Mouse (Mus musculus): ENCODE measurements around the gene Tspan11. TPM values are rescaled to one million over a fixed set of nuclear protein-coding genes. Genes with fewer than 3 reads are reported as not detected.

Gene Tspan11
- polyA plus RNA-seq (2015; fragmentation: Nextera tagmentation; extraction: Ambion mirVana), result 3.2 and 4.2 TPM in 2 replicates

GRCm38 (mm10) chr6:127887511-127888421, at the start of gene Tspan11:
Tspan11 (plus strand) TSS chr6:127887589.
- Histone ChIP-seq H3K9ac (ENCODE audit: low read depth, low read length) (peak within 1 kb of the TSS; percentile 80), H3K4me1 (ENCODE audit: control insufficient read depth, insufficient read depth, low read depth, low read length) (peaks cover 24% of the 10 kb centered on the region), H3K27me3 (replicated peaks; ENCODE audit: control insufficient read depth, insufficient read depth, low read length) (no peaks in the 10 kb centered on the region; the same call in 1 of the 2 replicates), H3K9me3 (ENCODE audit: control insufficient read depth, low read length) (no peaks in the 10 kb centered on the region), H3K27ac (ENCODE audit: low read depth, low read length) (peak within 1 kb of the TSS; percentile 66), H3K4me3 (ENCODE audit: low read length) (peak within 1 kb of the TSS; percentile 55), H3K36me3 (ENCODE audit: control insufficient read depth, insufficient read depth, low read length) (no peaks in the 10 kb centered on the region), H3K4me2 (ENCODE audit: low read length) (peak within 1 kb of the TSS; percentile 90)
- ATAC-seq, result peak; percentile 88
- WGBS, result 1% methylated on average over 34 of the region's 36 CpGs

GRCm38 (mm10) chr6:127837910-127838309, 49.5 kb upstream of the Tspan11 start:
- no peak overlapping the region for H3K4me2 ChIP-seq (ENCODE audit: low read length)
- no peaks in the 10 kb centered on the region for H3K36me3 ChIP-seq (ENCODE audit: control insufficient read depth, insufficient read depth, low read length)
- no peaks in the 10 kb centered on the region for H3K27me3 ChIP-seq (replicated peaks; ENCODE audit: control insufficient read depth, insufficient read depth, low read length)
- no peak overlapping the region for H3K27ac ChIP-seq (ENCODE audit: low read depth, low read length)
- no peak overlapping the region for H3K9ac ChIP-seq (ENCODE audit: low read depth, low read length)
- WGBS, result 94% methylated on average over 4 of the region's 4 CpGs
- no peak overlapping the region for H3K4me3 ChIP-seq (ENCODE audit: low read length)
- no peak for ATAC-seq
- no peaks in the 10 kb centered on the region for H3K4me1 ChIP-seq (ENCODE audit: control insufficient read depth, insufficient read depth, low read depth, low read length)
- H3K9me3 ChIP-seq (ENCODE audit: control insufficient read depth, low read length), result no peaks in the 10 kb centered on the region; the same call in 1 of the 2 replicates

- no peak overlapping the region for H3K4me3 ChIP-seq (ENCODE audit: low read length)
- H3K9me3 ChIP-seq (ENCODE audit: control insufficient read depth, low read length), result no peaks in the 10 kb centered on the region; the same call in 1 of the 2 replicates
- ATAC-seq, result no peak
- no peak overlapping the region for H3K27ac ChIP-seq (ENCODE audit: low read depth, low read length)
- no peaks in the 10 kb centered on the region for H3K4me1 ChIP-seq (ENCODE audit: control insufficient read depth, insufficient read depth, low read depth, low read length)
- H3K4me2 ChIP-seq (ENCODE audit: low read length), result no peak overlapping the region
- WGBS, result 74% methylated on average over 2 of the region's 2 CpGs
- no peaks in the 10 kb centered on the region for H3K27me3 ChIP-seq (replicated peaks; ENCODE audit: control insufficient read depth, insufficient read depth, low read length)
- no peaks in the 10 kb centered on the region for H3K36me3 ChIP-seq (ENCODE audit: control insufficient read depth, insufficient read depth, low read length)
- H3K9ac ChIP-seq (ENCODE audit: low read depth, low read length), result no peak overlapping the region
Measured at GRCm38 (mm10) chr6:127839538-127839937, 47.9 kb upstream of the Tspan11 start.

- Histone ChIP-seq H3K4me1 (ENCODE audit: control insufficient read depth, insufficient read depth, low read depth, low read length) (no peaks in the 10 kb centered on the region), H3K9me3 (ENCODE audit: control insufficient read depth, low read length) (no peaks in the 10 kb centered on the region; the same call in 1 of the 2 replicates), H3K4me3 (ENCODE audit: low read length) (no peak overlapping the region), H3K4me2 (ENCODE audit: low read length) (no peak overlapping the region), H3K36me3 (ENCODE audit: control insufficient read depth, insufficient read depth, low read length) (no peaks in the 10 kb centered on the region), H3K9ac (ENCODE audit: low read depth, low read length) (no peak overlapping the region), H3K27me3 (replicated peaks; ENCODE audit: control insufficient read depth, insufficient read depth, low read length) (no peaks in the 10 kb centered on the region), H3K27ac (ENCODE audit: low read depth, low read length) (no peak overlapping the region)
- no peak for ATAC-seq
- 70% methylated on average over 7 of the region's 7 CpGs for WGBS
Measured at GRCm38 (mm10) chr6:127840171-127840570, 47.2 kb upstream of the Tspan11 start.

GRCm38 (mm10) chr6:127841326-127841725, 46.1 kb upstream of the Tspan11 start:
- no peak for ATAC-seq
- 60% methylated on average over 7 of the region's 7 CpGs for whole genome bisulfite sequencing
- H3K4me1 ChIP-seq (ENCODE audit: control insufficient read depth, insufficient read depth, low read depth, low read length), result no peaks in the 10 kb centered on the region

GRCm38 (mm10) chr6:127846521-127846920, 40.9 kb upstream of the Tspan11 start:
- WGBS, result 82% methylated on average over 6 of the region's 6 CpGs
- no peaks in the 10 kb centered on the region for H3K27me3 ChIP-seq (replicated peaks; ENCODE audit: control insufficient read depth, insufficient read depth, low read length)
- no peaks in the 10 kb centered on the region for H3K4me1 ChIP-seq (ENCODE audit: control insufficient read depth, insufficient read depth, low read depth, low read length)

More at GRCm38 (mm10) chr6:127841326-127841725, 46.1 kb upstream of the Tspan11 start:
- Histone ChIP-seq H3K27ac (ENCODE audit: low read depth, low read length) (no peak overlapping the region), H3K9ac (ENCODE audit: low read depth, low read length) (no peak overlapping the region), H3K4me3 (ENCODE audit: low read length) (no peak overlapping the region), H3K4me2 (ENCODE audit: low read length) (no peak overlapping the region), H3K27me3 (replicated peaks; ENCODE audit: control insufficient read depth, insufficient read depth, low read length) (no peaks in the 10 kb centered on the region), H3K36me3 (ENCODE audit: control insufficient read depth, insufficient read depth, low read length) (no peaks in the 10 kb centered on the region), H3K9me3 (ENCODE audit: control insufficient read depth, low read length) (no peaks in the 10 kb centered on the region; the same call in 1 of the 2 replicates)

GRCm38 (mm10) chr6:127849496-127849895, 37.9 kb upstream of the Tspan11 start:
- H3K4me3 ChIP-seq (ENCODE audit: low read length), result no peak overlapping the region
- H3K9me3 ChIP-seq (ENCODE audit: control insufficient read depth, low read length), result no peaks in the 10 kb centered on the region

More at GRCm38 (mm10) chr6:127846521-127846920, 40.9 kb upstream of the Tspan11 start:
- no peaks in the 10 kb centered on the region for H3K36me3 ChIP-seq (ENCODE audit: control insufficient read depth, insufficient read depth, low read length)
- no peaks in the 10 kb centered on the region; the same call in 1 of the 2 replicates for H3K9me3 ChIP-seq (ENCODE audit: control insufficient read depth, low read length)
- no peak overlapping the region for H3K4me2 ChIP-seq (ENCODE audit: low read length)
- H3K4me3 ChIP-seq (ENCODE audit: low read length), result no peak overlapping the region
- ATAC-seq, result no peak
- H3K27ac ChIP-seq (ENCODE audit: low read depth, low read length), result no peak overlapping the region
- no peak overlapping the region for H3K9ac ChIP-seq (ENCODE audit: low read depth, low read length)

GRCm38 (mm10) chr6:127851611-127852010, 35.8 kb upstream of the Tspan11 start:
- H3K36me3 ChIP-seq (ENCODE audit: control insufficient read depth, insufficient read depth, low read length), result no peaks in the 10 kb centered on the region
- no peak overlapping the region for H3K27ac ChIP-seq (ENCODE audit: low read depth, low read length)
- no peak for ATAC-seq
- 86% methylated on average over 4 of the region's 4 CpGs for WGBS
- peaks cover 17% of the 10 kb centered on the region for H3K4me1 ChIP-seq (ENCODE audit: control insufficient read depth, insufficient read depth, low read depth, low read length)
- no peaks in the 10 kb centered on the region for H3K9me3 ChIP-seq (ENCODE audit: control insufficient read depth, low read length)
- H3K9ac ChIP-seq (ENCODE audit: low read depth, low read length), result no peak overlapping the region
- H3K27me3 ChIP-seq (replicated peaks; ENCODE audit: control insufficient read depth, insufficient read depth, low read length), result no peaks in the 10 kb centered on the region
- no peak overlapping the region for H3K4me2 ChIP-seq (ENCODE audit: low read length)
- H3K4me3 ChIP-seq (ENCODE audit: low read length), result no peak overlapping the region

More at GRCm38 (mm10) chr6:127849496-127849895, 37.9 kb upstream of the Tspan11 start:
- no peaks in the 10 kb centered on the region for H3K36me3 ChIP-seq (ENCODE audit: control insufficient read depth, insufficient read depth, low read length)
- 94% methylated on average over 6 of the region's 6 CpGs for WGBS
- H3K4me2 ChIP-seq (ENCODE audit: low read length), result no peak overlapping the region
- H3K27ac ChIP-seq (ENCODE audit: low read depth, low read length), result no peak overlapping the region
- H3K9ac ChIP-seq (ENCODE audit: low read depth, low read length), result no peak overlapping the region
- no peak for ATAC-seq
- H3K4me1 ChIP-seq (ENCODE audit: control insufficient read depth, insufficient read depth, low read depth, low read length), result peaks cover 11% of the 10 kb centered on the region
- H3K27me3 ChIP-seq (replicated peaks; ENCODE audit: control insufficient read depth, insufficient read depth, low read length), result no peaks in the 10 kb centered on the region

- ATAC-seq, result no peak
- Histone ChIP-seq H3K4me1 (ENCODE audit: control insufficient read depth, insufficient read depth, low read depth, low read length) (peaks cover 17% of the 10 kb centered on the region), H3K9ac (ENCODE audit: low read depth, low read length) (no peak overlapping the region), H3K36me3 (ENCODE audit: control insufficient read depth, insufficient read depth, low read length) (no peaks in the 10 kb centered on the region), H3K27me3 (replicated peaks; ENCODE audit: control insufficient read depth, insufficient read depth, low read length) (no peaks in the 10 kb centered on the region), H3K4me3 (ENCODE audit: low read length) (no peak overlapping the region), H3K27ac (ENCODE audit: low read depth, low read length) (no peak overlapping the region), H3K9me3 (ENCODE audit: control insufficient read depth, low read length) (no peaks in the 10 kb centered on the region), H3K4me2 (ENCODE audit: low read length) (no peak overlapping the region)
- WGBS, result 91% methylated on average over 7 of the region's 7 CpGs
Measured at GRCm38 (mm10) chr6:127853241-127853640, 34.1 kb upstream of the Tspan11 start.

Measured in hindbrain, embryonic 16.5 days (tissue).